Mouse (Mus musculus): ENCODE data around the gene Tra2a.
"Not testable (repeated sequence)": the region's sequence is repeated elsewhere in the genome, so short reads cannot be mapped to it uniquely, and the experiment has no call there.

GRCm38 (mm10) chr6:49264446-49264845, 613 bp upstream of the Tra2a start:
- TF ChIP-seq CTCF (IDR thresholded peaks at IDR 0.05; ENCODE audit: control insufficient read depth, insufficient read depth, low read length); POLR2A (IDR thresholded peaks at IDR 0.05; ENCODE audit: borderline replicate concordance, control insufficient read depth, low read depth, low read length): not testable (repeated sequence)
